14 mouse cellular contexts compared by ENCODE assay signal in genomic region chr10:42122768-42123635, GRCm38 (mm10).
A peak's percentile ranks its signal among the peaks of the same experiment; 100 is the strongest.
DNase-seq lines count a peak whose midpoint lies in the region; ATAC-seq lines count a peak whose summit lies in the region.
"Had no signal": no experiment of that assay in that cellular context is flagged by ENCODE, and none has a peak within 500 bp of the region (broad histone marks: within the 10 kb centered on the region; RNA-seq: fewer than 3 reads in every experiment).

No protein-coding gene starts in this region.

- H3K36me3 ChIP-seq in heart, embryonic 12.5 days: no peaks in the 10 kb centered on the region
- no peaks in the 10 kb centered on the region for H3K36me3 ChIP-seq in embryonic facial prominence, embryonic 15.5 days
- H3K36me3 ChIP-seq in limb, embryonic 13.5 days: no peaks in the 10 kb centered on the region
- H3K36me3 ChIP-seq in midbrain, embryonic 13.5 days: no peaks in the 10 kb centered on the region

- 46% methylated on average over 7 of the region's 7 CpGs for WGBS in heart, embryonic 12.5 days
- 34% methylated on average over 7 of the region's 7 CpGs for WGBS in embryonic facial prominence, embryonic 15.5 days
- 23% methylated on average over 7 of the region's 7 CpGs for WGBS in limb, embryonic 13.5 days
- WGBS in midbrain, embryonic 13.5 days: 77% methylated on average over 7 of the region's 7 CpGs

- peaks cover 22% of the 10 kb centered on the region for H3K4me1 ChIP-seq in heart, embryonic 12.5 days (replicated peaks)
- peaks cover 11% of the 10 kb centered on the region for H3K4me1 ChIP-seq in embryonic facial prominence, embryonic 15.5 days
- H3K4me1 ChIP-seq in limb, embryonic 13.5 days: peaks cover 47% of the 10 kb centered on the region
- no peaks in the 10 kb centered on the region for H3K4me1 ChIP-seq in midbrain, embryonic 13.5 days (replicated peaks)

- peak overlapping the region; percentile 32 for H3K27ac ChIP-seq in heart, embryonic 12.5 days (ENCODE audit: poor library complexity, severe bottlenecking)
- peak overlapping the region; percentile 79 for H3K27ac ChIP-seq in embryonic facial prominence, embryonic 15.5 days (replicated peaks)
- H3K27ac ChIP-seq in limb, embryonic 13.5 days: peak overlapping the region; percentile 79
- H3K27ac ChIP-seq in midbrain, embryonic 13.5 days: no peak overlapping the region

- no peaks in the 10 kb centered on the region for H3K27me3 ChIP-seq in heart, embryonic 12.5 days (replicated peaks)
- no peaks in the 10 kb centered on the region for H3K27me3 ChIP-seq in embryonic facial prominence, embryonic 15.5 days
- H3K27me3 ChIP-seq in limb, embryonic 13.5 days: no peaks in the 10 kb centered on the region
- peaks cover 3% of the 10 kb centered on the region; the same call in 1 of the 2 replicates for H3K27me3 ChIP-seq in midbrain, embryonic 13.5 days

- DNase-seq in heart, postnatal 36 days: no peak
- peak; percentile 55 for DNase-seq in MN1 (ENCODE audit: low spot score)
- DNase-seq in spleen, postnatal 4 days (ENCODE audit: low spot score in 2 of 2): no peak
- DNase-seq: cerebellum, adult 11 months; gastrocnemius, postnatal 36 days; kidney, postnatal 14 days; layer of hippocampus, postnatal 36 days; liver; lung, adult 2 months had no signal

- ATAC-seq in heart, embryonic 12.5 days (ENCODE audit: insufficient number of reproducible peaks, low FRiP score): no peak
- ATAC-seq in embryonic facial prominence, embryonic 15.5 days (ENCODE audit: insufficient number of reproducible peaks, low FRiP score, low TSS enrichment, low read depth): peak; percentile 79
- peak; percentile 69 for ATAC-seq in limb, embryonic 13.5 days (ENCODE audit: low FRiP score, low read depth)
- ATAC-seq in activated CD4-positive, CD25-positive, alpha-beta regulatory T cell, adult 4 months: no peak
- no peak for ATAC-seq in midbrain, embryonic 13.5 days

- H3K4me3 ChIP-seq in heart, embryonic 12.5 days: no peak overlapping the region
- no peak overlapping the region for H3K4me3 ChIP-seq in embryonic facial prominence, embryonic 15.5 days (replicated peaks)
- H3K4me3 ChIP-seq in limb, embryonic 13.5 days: no peak overlapping the region
- no peak overlapping the region for H3K4me3 ChIP-seq in midbrain, embryonic 13.5 days (replicated peaks)

- intact Hi-C loops in heart, postnatal 36 days (cut with DNase I): no loop called here

- H3K4me2 ChIP-seq in heart, embryonic 12.5 days: no peak overlapping the region
- no peak overlapping the region for H3K4me2 ChIP-seq in embryonic facial prominence, embryonic 15.5 days (replicated peaks)
- no peak overlapping the region for H3K4me2 ChIP-seq in limb, embryonic 13.5 days (replicated peaks)
- no peak overlapping the region for H3K4me2 ChIP-seq in midbrain, embryonic 13.5 days (replicated peaks)

- no peak overlapping the region for H3K9ac ChIP-seq in heart, embryonic 12.5 days
- no peak overlapping the region for H3K9ac ChIP-seq in embryonic facial prominence, embryonic 15.5 days
- H3K9ac ChIP-seq in limb, embryonic 13.5 days: no peak overlapping the region
- H3K9ac ChIP-seq in midbrain, embryonic 13.5 days (replicated peaks): no peak overlapping the region

- no peaks in the 10 kb centered on the region for H3K9me3 ChIP-seq in heart, embryonic 12.5 days (replicated peaks)
- no peaks in the 10 kb centered on the region for H3K9me3 ChIP-seq in embryonic facial prominence, embryonic 15.5 days (replicated peaks)
- H3K9me3 ChIP-seq in limb, embryonic 13.5 days: no peaks in the 10 kb centered on the region
- no peaks in the 10 kb centered on the region for H3K9me3 ChIP-seq in midbrain, embryonic 13.5 days

Comparison
In these comparisons a context has a peak if more than half of its experiments do, and no peak if none do; other contexts are left out.
1. ATAC-seq: peak in embryonic facial prominence, embryonic 15.5 days (single experiment) and limb, embryonic 13.5 days (single experiment); none in heart, embryonic 12.5 days (single experiment), activated CD4-positive, CD25-positive, alpha-beta regulatory T cell, adult 4 months (single experiment) and midbrain, embryonic 13.5 days (single experiment).